Mouse (Mus musculus) neural tube, embryonic 11.5 days (tissue): ENCODE results near the gene Lrba. TPM values are rescaled to one million over a fixed set of nuclear protein-coding genes. Genes with fewer than 3 reads are reported as not detected.
A peak's percentile ranks its signal among the peaks of the same experiment; 100 is the strongest.

ENCODE experiments used
- ATAC-seq: fragments of 200-750 bp; cut with Nextera tagmentation; 2 replicates; pipeline ENCODE4 v1.8.0; 2017; ENCODE audit warnings: moderate number of reproducible peaks, mild to moderate bottlenecking, moderate TSS enrichment, moderate library complexity; ENCODE audit not compliant: insufficient read depth, low FRiP score, low TSS enrichment
- DNase-seq: peaks from one replicate; pipeline ENCODE4 v3.0.0-alpha.2; 2015; ENCODE audit warnings: low spot score
- H3K27ac ChIP-seq: fragments of 300-500 bp; sonication (generic); 2 replicates; pipeline ENCODE4 v1.5.1; 2014; ENCODE audit warnings: low read depth, mild to moderate bottlenecking, low read length
- H3K27me3 ChIP-seq: fragments of 300-500 bp; sonication (generic); 2 replicates; pipeline ENCODE4 v1.6.1; 2014; ENCODE audit warnings: mild to moderate bottlenecking, low read length, mixed read lengths; ENCODE audit not compliant: control insufficient read depth, insufficient read depth
- H3K36me3 ChIP-seq: fragments of 300-500 bp; sonication (generic); 2 replicates; pipeline ENCODE4 v1.6.1; 2014; ENCODE audit warnings: mild to moderate bottlenecking, low read length, moderate library complexity, mixed read lengths; ENCODE audit not compliant: control insufficient read depth, insufficient read depth
- H3K4me1 ChIP-seq: fragments of 300-500 bp; sonication (generic); 2 replicates; pipeline ENCODE4 v1.6.1; 2014; ENCODE audit warnings: low read length, mixed read lengths; ENCODE audit not compliant: control insufficient read depth, insufficient read depth
- H3K4me2 ChIP-seq: fragments of 300-500 bp; sonication (generic); 2 replicates; pipeline ENCODE4 v1.6.1; 2014; ENCODE audit warnings: low read depth, mild to moderate bottlenecking, moderate library complexity
- H3K4me3 ChIP-seq: fragments of 300-500 bp; sonication (generic); 2 replicates; pipeline ENCODE4 v1.5.1; 2014; ENCODE audit warnings: low read depth, low read length
- H3K9ac ChIP-seq: fragments of 300-500 bp; sonication (generic); 2 replicates; pipeline ENCODE4 v1.6.1; 2014; ENCODE audit warnings: mild to moderate bottlenecking, low read length
- H3K9me3 ChIP-seq: fragments of 300-500 bp; sonication (generic); 2 replicates; pipeline ENCODE4 v1.6.1; 2016; ENCODE audit warnings: low read length; ENCODE audit not compliant: control insufficient read depth
- WGBS: fragments of 180-500 bp; shearing (Covaris S2); extraction: QIAGEN DNeasy Blood & Tissue Kit; methylation state at CpG from one replicate; pipeline ENCODE4 v1.1.7; 2014; 5-methylcytosine and 5-hydroxymethylcytosine counted together
- polyA plus RNA-seq: library from polyadenylated mRNA; unstranded; fragments of >200 nt; fragmentation: Nextera tagmentation; extraction: Ambion mirVana; gene quantifications from 2 replicates; pipeline ENCODE4 v1.2.1, GENCODE M21; 2014

Lrba gene
- polyA plus RNA-seq, 1 experiment from 2014 or later = 5.7 TPM

DNA sequence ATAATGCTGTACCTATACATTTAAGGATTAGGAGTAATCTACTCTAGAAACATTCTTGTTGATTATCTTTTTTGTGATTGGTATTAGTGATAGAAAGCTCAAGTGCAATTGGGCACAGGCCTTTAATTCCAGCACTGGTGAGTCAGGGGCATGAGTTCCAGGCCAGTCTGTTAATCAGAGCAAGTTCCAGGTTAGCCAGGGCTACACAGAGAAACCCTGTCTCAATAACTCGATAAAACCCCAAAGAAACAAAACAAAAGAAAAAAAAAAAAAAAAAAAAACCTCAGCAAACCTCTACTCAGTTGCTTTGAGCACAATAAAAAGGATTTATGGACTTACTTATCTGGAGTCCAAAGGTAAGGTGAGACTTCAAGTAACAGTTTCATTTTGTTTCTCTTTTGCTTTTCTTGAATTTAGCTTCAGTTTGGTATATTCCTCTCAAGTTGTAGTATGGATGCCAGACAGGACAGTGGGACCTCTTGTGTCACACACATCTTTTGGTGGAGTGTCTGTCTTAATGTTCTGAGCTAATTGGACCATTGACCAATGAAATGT lies 7.1 kb downstream of the Lrba start:
- 82% methylated on average over 1 of the region's 1 CpGs for WGBS
- Histone ChIP-seq H3K4me2 (no peak overlapping the region), H3K27ac (no peak overlapping the region), H3K36me3 (no peaks in the 10 kb centered on the region), H3K9ac (no peak overlapping the region), H3K9me3 (no peaks in the 10 kb centered on the region), H3K4me3 (no peak overlapping the region), H3K4me1 (no peaks in the 10 kb centered on the region), H3K27me3 (no peaks in the 10 kb centered on the region)
- ATAC-seq = no peak
- no peak for DNase-seq

DNA sequence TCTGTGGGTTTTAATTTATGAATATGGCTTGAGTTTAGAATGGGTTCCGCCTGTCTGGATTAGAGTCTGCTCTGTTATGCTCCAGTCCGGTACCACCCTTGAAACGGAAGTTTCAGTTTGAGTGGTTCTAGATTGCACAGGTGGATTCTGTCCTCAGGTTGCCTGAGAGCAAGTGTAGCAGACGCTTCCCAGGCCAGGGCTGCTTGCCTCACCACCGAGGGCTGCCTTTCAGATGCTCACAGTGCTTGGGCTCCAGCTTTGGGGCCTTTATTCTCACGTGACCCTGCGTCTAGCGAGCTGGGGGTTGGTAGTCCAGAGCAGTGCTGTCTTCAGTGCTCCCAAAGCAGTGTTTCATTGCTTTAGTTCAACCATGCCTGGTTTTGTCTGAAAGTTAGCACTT lies 22.7 kb downstream of the Lrba start:
- 79% methylated on average over 8 of the region's 8 CpGs for WGBS
- no peak for ATAC-seq
- no peak for DNase-seq
- Histone ChIP-seq H3K4me2 (no peak overlapping the region), H3K27me3 (no peaks in the 10 kb centered on the region), H3K4me1 (no peaks in the 10 kb centered on the region), H3K9me3 (no peaks in the 10 kb centered on the region), H3K4me3 (no peak overlapping the region), H3K9ac (no peak overlapping the region), H3K36me3 (no peaks in the 10 kb centered on the region), H3K27ac (no peak overlapping the region)

DNA sequence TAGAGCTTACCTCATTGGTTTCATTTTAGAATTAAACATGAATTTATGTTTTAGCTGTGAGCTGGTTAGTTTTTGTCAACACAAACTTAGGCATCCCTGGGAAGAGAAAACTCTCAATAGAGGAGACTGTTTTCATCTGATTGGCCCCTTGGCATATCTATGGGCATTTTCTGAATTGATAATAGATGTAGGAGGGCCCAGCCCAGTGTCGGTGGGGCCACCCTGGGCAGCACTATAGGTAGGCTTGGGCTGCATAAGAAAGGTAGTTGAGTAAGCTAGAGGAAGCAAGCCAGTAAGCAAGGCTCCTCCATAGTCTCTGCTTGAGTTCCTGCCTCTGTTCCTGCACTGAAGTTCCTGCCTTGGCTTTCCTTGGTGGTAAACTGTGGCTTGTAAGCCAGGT lies 26.7 kb downstream of the Lrba start:
- Histone ChIP-seq H3K4me3 (no peak overlapping the region), H3K9me3 (no peaks in the 10 kb centered on the region), H3K36me3 (no peaks in the 10 kb centered on the region), H3K9ac (no peak overlapping the region), H3K4me2 (no peak overlapping the region), H3K27me3 (no peaks in the 10 kb centered on the region), H3K27ac (no peak overlapping the region), H3K4me1 (no peaks in the 10 kb centered on the region)
- 88% methylated on average over 1 of the region's 1 CpGs for WGBS
- no peak for ATAC-seq
- DNase-seq = no peak

DNA sequence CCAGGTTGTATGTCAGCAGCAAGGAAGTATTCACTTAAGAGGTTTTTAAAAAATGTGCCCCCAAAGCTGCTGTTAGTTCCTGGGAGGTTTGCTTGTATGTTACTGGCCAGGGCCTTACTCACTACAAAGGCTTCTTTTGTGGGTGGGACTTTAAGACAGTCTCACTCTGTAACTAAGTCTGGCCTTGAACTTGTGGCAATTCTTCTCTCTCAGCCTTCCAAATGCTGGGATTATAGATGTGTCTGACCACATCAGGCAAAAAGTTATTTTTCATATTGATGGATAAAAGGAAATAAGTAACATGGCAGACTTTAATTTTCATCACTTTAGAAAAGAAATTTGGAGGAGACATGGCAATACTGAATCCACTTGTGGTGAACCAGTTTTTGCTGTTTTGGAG lies 28.1 kb downstream of the Lrba start:
- Histone ChIP-seq H3K9ac (no peak overlapping the region), H3K36me3 (no peaks in the 10 kb centered on the region), H3K4me2 (no peak overlapping the region), H3K4me1 (no peaks in the 10 kb centered on the region), H3K27me3 (no peaks in the 10 kb centered on the region), H3K4me3 (no peak overlapping the region), H3K9me3 (no peaks in the 10 kb centered on the region), H3K27ac (no peak overlapping the region)
- DNase-seq (no peak), ATAC-seq (no peak)

DNA sequence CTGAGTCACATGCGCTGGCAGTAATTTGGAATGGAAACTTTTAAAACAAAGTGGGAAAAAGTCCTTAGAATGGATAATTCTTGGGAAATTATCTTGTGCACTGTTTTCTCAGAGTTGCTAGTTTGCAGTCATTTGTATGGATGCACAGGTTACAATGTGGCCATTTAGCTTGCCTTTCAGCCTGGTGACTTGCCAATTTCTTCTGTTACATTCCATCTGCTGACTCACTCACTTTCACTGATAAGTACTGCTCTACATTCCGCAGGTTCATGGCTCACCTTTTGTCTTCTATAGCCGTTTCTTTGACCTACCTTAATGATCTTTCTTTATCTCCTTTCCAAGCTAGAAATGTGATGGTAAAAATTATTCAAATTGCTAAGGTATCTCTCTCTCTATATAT lies 28.6 kb downstream of the Lrba start:
- no peaks in the 10 kb centered on the region for H3K27me3 ChIP-seq

DNA sequence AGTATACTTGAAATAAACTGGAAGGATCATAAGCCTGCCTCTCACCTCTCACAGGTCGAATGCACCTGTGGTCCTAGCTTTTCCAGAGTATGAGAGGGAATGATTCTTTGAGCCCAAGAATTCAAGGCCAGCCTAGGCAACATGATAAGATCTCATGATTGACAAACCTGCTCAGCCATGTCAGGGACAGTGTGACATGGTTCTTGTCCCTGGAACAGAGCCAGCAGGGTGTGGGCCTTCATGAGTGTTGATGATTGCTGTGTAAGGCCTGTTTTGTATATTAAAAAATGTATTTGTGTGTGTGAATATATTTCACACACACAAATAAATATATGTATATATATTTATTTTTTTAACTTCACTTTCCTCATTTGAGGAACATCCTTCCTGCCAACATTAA lies 29.3 kb downstream of the Lrba start:
- Histone ChIP-seq H3K36me3 (no peaks in the 10 kb centered on the region), H3K9me3 (no peaks in the 10 kb centered on the region), H3K9ac (no peak overlapping the region), H3K4me3 (no peak overlapping the region), H3K27me3 (no peaks in the 10 kb centered on the region), H3K4me1 (no peaks in the 10 kb centered on the region), H3K27ac (no peak overlapping the region), H3K4me2 (no peak overlapping the region)
- WGBS = 82% methylated on average over 1 of the region's 1 CpGs
- no peak for ATAC-seq
- no peak for DNase-seq

More for the DNA sequence above, 28.6 kb downstream of the Lrba start:
- no peaks in the 10 kb centered on the region for H3K4me1 ChIP-seq
- no peaks in the 10 kb centered on the region for H3K9me3 ChIP-seq
- no peak overlapping the region for H3K9ac ChIP-seq
- no peak overlapping the region for H3K4me2 ChIP-seq
- ATAC-seq (no peak), DNase-seq (no peak)
- no peak overlapping the region for H3K4me3 ChIP-seq
- WGBS = 78% methylated on average over 3 of the region's 3 CpGs
- H3K36me3 ChIP-seq = no peaks in the 10 kb centered on the region
- H3K27ac ChIP-seq = no peak overlapping the region

DNA sequence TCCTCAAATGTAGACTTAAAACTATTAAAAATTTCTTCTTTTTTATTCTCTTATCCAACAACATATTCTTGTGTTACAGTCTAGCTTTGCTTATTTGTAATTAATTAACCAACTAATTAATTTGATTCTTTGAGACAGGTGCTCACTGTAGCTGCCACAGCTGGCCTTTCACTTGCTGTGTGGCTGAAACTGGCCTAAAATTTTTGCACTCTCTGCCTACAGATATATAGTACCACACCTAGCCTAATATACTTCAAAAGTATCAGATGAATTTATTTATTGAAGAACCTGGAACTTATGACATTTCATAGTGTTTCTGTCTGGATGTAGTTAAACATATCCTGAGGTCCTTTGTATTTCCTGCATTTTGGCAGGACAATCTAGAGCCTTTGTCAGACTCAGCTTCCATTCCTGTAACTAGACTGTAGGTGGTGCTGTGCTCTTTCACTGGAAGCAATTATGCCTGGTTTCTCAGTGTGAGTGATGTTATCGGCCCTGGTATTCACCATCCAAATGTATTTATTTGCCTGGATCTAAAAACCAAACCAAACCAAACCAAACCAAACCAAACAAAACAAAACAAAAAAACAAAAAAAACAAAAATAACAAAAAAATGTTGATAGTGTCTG lies 43.7 kb downstream of the Lrba start:
- no peaks in the 10 kb centered on the region for H3K27me3 ChIP-seq
- DNase-seq (peak; percentile 20), ATAC-seq (no peak)
- no peaks in the 10 kb centered on the region for H3K4me1 ChIP-seq
- no peaks in the 10 kb centered on the region for H3K9me3 ChIP-seq
- H3K9ac ChIP-seq = no peak overlapping the region
- 10% methylated on average over 1 of the region's 1 CpGs for WGBS
- H3K36me3 ChIP-seq = no peaks in the 10 kb centered on the region
- no peak overlapping the region for H3K4me3 ChIP-seq
- no peak overlapping the region for H3K4me2 ChIP-seq
- H3K27ac ChIP-seq = no peak overlapping the region

DNA sequence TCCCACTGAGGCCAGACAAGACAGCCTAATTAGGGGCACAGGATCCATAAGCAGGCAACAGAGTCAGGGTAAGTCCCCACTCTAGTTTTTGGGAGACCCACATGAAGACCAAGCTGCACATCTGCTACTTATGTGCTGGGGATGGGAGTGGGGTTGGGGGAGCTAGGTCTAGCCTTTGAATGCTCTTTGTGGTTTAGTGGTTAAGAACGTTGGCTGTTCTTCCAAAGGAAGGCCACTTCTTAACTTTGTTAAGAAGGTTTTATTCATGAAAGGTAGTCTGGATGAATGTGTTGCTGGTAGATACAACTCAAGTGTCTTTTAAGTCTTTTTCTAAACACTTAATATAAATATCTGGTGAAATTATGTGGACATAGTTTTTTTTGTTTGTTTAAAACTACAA lies 51.2 kb downstream of the Lrba start:
- H3K9ac ChIP-seq = no peak overlapping the region
- no peak for ATAC-seq
- H3K36me3 ChIP-seq = no peaks in the 10 kb centered on the region
- no peak for DNase-seq
- H3K4me1 ChIP-seq = no peaks in the 10 kb centered on the region
- no peak overlapping the region for H3K4me2 ChIP-seq
- H3K9me3 ChIP-seq = no peaks in the 10 kb centered on the region
- 95% methylated on average over 1 of the region's 1 CpGs for WGBS
- no peaks in the 10 kb centered on the region for H3K27me3 ChIP-seq
- no peak overlapping the region for H3K4me3 ChIP-seq
- no peak overlapping the region for H3K27ac ChIP-seq

DNA sequence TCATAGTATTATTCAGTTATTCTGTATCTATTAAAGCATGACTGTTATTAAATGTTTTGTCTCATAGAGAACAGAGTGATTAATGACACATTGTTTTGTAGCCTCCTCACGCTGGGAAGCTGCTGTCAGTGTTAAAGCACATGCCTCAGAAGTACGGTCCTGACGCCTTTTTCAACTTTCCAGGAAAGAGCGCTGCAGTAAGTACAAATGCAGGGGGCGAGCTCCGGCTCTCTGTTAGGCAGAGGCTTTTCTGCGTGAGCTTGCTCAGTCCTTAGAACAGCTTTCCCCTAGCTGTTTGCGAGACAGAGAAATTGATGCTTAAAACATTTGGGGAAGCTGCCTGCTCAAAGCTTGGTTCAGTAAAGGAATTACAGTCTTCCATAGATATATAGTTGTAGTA lies 66.8 kb downstream of the Lrba start:
- Histone ChIP-seq H3K9me3 (no peaks in the 10 kb centered on the region), H3K36me3 (no peaks in the 10 kb centered on the region), H3K27me3 (no peaks in the 10 kb centered on the region), H3K4me3 (no peak overlapping the region), H3K9ac (no peak overlapping the region), H3K27ac (no peak overlapping the region), H3K4me1 (no peaks in the 10 kb centered on the region), H3K4me2 (no peak overlapping the region)
- no peak for ATAC-seq
- WGBS = 45% methylated on average over 8 of the region's 8 CpGs
- no peak for DNase-seq
